Mouse (Mus musculus) liver, embryonic 14.5 days (tissue): ENCODE measurements around the gene Utp14b. TPM values are rescaled to one million over a fixed set of nuclear protein-coding genes. Genes with fewer than 3 reads are reported as not detected.

Source experiments
- ATAC-seq: fragments of 200-750 bp; cut with Nextera tagmentation; 2 replicates; pipeline ENCODE4 v1.8.0; 2017; ENCODE audit warnings: moderate number of reproducible peaks, mild to moderate bottlenecking, moderate library complexity; ENCODE audit not compliant: insufficient read depth
- DNase-seq, 3 experiments: peaks; one replicate each; pipeline ENCODE4 v3.0.0-alpha.2; 2012 to 2013; ENCODE audit warnings: low read depth in 3 of 3, low spot score in 3 of 3
- H3K27ac ChIP-seq: fragments of 300-500 bp; sonication (generic); 2 replicates; pipeline ENCODE4 v1.5.1; 2014; ENCODE audit warnings: moderate library complexity, mild to moderate bottlenecking, control low read depth, inconsistent platforms
- H3K27me3 ChIP-seq: fragments of 300-500 bp; sonication (generic); 2 replicates; pipeline ENCODE4 v1.6.1; 2014; ENCODE audit warnings: mild to moderate bottlenecking, low read length, moderate library complexity; ENCODE audit not compliant: control insufficient read depth, insufficient read depth
- H3K36me3 ChIP-seq: fragments of 300-500 bp; sonication (generic); replicated peaks from 2 replicates; pipeline ENCODE4 v1.6.1; 2014; ENCODE audit warnings: low read depth; ENCODE audit not compliant: control insufficient read depth, insufficient read depth
- H3K4me1 ChIP-seq, 2 experiments: fragments of 200-500 bp in 1 of 2; fragments of 300-500 bp in 1 of 2; sonication (generic) in 1 of 2; replicated peaks; 2 replicates each; pipeline ENCODE4 v1.6.1; 2012 to 2014; ENCODE audit warnings: antibody characterized with exemption in 1 of 2, inconsistent platforms in 1 of 2, low read length in 1 of 2; ENCODE audit not compliant: control insufficient read depth in 2 of 2, insufficient read depth in 2 of 2
- H3K4me2 ChIP-seq: fragments of 300-500 bp; sonication (generic); 2 replicates; pipeline ENCODE4 v1.6.1; 2014; ENCODE audit warnings: low read depth, mild to moderate bottlenecking, control low read depth, moderate library complexity
- H3K4me3 ChIP-seq, 2 experiments: fragments of 200-500 bp in 1 of 2; fragments of 300-500 bp in 1 of 2; sonication (generic) in 1 of 2; 2 replicates each; pipeline ENCODE4 v1.5.1; 2012 to 2014; ENCODE audit warnings: low read depth in 2 of 2, low read length in 2 of 2, mild to moderate bottlenecking in 2 of 2, control low read depth in 1 of 2, inconsistent platforms in 1 of 2, moderate library complexity in 1 of 2; ENCODE audit not compliant: insufficient read depth in 1 of 2
- H3K9ac ChIP-seq: fragments of 300-500 bp; sonication (generic); replicated peaks from 2 replicates; pipeline ENCODE4 v1.6.1; 2014; ENCODE audit warnings: mild to moderate bottlenecking, control low read depth, moderate library complexity
- H3K9me3 ChIP-seq: fragments of 300-500 bp; sonication (generic); 2 replicates; pipeline ENCODE4 v1.6.1; 2016; ENCODE audit warnings: low read length, mixed read lengths; ENCODE audit not compliant: control insufficient read depth
- CTCF ChIP-seq: IDR thresholded peaks from 2 replicates; pipeline ENCODE4 v1.5.1; 2016; ENCODE audit warnings: antibody characterized with exemption, low read depth, control low read depth
- EP300 ChIP-seq: IDR thresholded peaks from 2 replicates; pipeline ENCODE4 v1.6.1; 2016; ENCODE audit warnings: antibody characterized with exemption, low read depth
- WGBS: fragments of 180-500 bp; shearing (Covaris S2); extraction: QIAGEN DNeasy Blood & Tissue Kit; methylation state at CpG from one replicate; pipeline ENCODE4 v1.1.7; 2014; ENCODE audit not compliant: insufficient replicate concordance; 5-methylcytosine and 5-hydroxymethylcytosine counted together
- polyA plus RNA-seq, 2 experiments: library from polyadenylated mRNA; depleted of rRNA in 1 of 2; stranded (reverse) in 1 of 2; unstranded in 1 of 2; fragments of >200 nt; fragmentation: Nextera tagmentation in 1 of 2; extraction: Ambion mirVana in 1 of 2; gene quantifications; 2 replicates each; pipeline versions ENCODE4 v1.2.1 to v1.2.3; 2012 to 2014

Utp14b gene
- polyA plus RNA-seq, 2 experiments = 0.93 to 1.4 TPM

- Histone ChIP-seq H3K9me3 (no peaks in the 10 kb centered on the region), H3K27ac (no peak overlapping the region), H3K36me3 (no peaks in the 10 kb centered on the region; the same call in 1 of the 2 replicates), H3K4me2 (no peak overlapping the region), H3K4me3 (no peak overlapping the region), H3K9ac (no peak overlapping the region), H3K27me3 (no peaks in the 10 kb centered on the region), H3K4me1 (no peaks in the 10 kb centered on the region)
- 79% methylated on average over 10 of the region's 10 CpGs for WGBS
- no peak for TF ChIP-seq CTCF
- no peak for TF ChIP-seq EP300
- no peak for DNase-seq
- no peak for ATAC-seq
These were observed 48.5 kb downstream of the Utp14b start for GRCm38 (mm10) chr1:78706338-78706737.

DNA sequence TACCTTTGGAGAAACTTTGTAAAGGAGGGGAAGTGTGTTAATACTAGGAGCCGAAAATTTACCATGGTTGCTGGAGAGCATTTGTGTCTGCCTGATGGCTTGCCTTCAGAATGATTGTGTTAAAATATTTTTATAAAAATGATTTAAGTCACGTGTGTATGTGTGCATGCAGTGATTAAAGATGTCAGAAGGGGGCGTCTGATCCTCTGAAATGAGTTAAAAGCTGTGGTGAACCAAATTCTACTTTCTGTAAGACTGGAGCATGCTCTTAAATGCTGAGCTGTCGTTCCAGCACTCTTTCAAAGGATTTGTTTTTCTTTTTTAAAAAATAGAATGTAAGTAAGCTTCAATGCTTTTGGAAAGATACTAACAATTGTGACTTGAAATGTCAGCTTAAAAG is 49.4 kb downstream of the Utp14b start:
- Histone ChIP-seq H3K9ac (no peak overlapping the region), H3K27me3 (no peaks in the 10 kb centered on the region), H3K27ac (no peak overlapping the region), H3K4me1 (no peaks in the 10 kb centered on the region), H3K36me3 (no peaks in the 10 kb centered on the region; the same call in 1 of the 2 replicates), H3K9me3 (no peaks in the 10 kb centered on the region), H3K4me3 (no peak overlapping the region), H3K4me2 (no peak overlapping the region)
- DNase-seq = no peak
- no peak for ATAC-seq
- 46% methylated on average over 4 of the region's 4 CpGs for WGBS
- peak; percentile 10; the same call in 1 of the 2 replicates for TF ChIP-seq CTCF
- TF ChIP-seq EP300 = no peak

DNA sequence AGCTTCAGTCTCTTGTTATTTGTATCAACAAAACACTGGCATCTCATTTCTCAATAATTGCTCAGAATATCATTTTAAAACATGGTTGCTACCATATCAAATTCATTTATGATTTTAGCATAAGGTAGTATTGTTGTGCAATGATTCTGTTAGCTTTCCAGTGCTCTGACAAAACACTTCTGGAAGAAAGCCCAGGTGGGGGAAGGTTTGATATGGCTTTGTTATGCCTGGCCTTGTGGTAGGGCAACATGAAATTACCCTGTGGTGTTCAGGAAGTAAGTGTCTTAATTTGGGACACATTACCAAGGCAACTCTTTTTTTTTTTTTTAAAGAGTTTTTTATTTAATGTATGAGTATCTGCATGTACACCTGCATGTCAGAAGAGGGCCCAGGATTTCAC is 52.2 kb downstream of the Utp14b start:
- Histone ChIP-seq H3K9ac (no peak overlapping the region), H3K4me1 (no peaks in the 10 kb centered on the region), H3K4me3 (no peak overlapping the region), H3K27me3 (no peaks in the 10 kb centered on the region), H3K27ac (no peak overlapping the region), H3K4me2 (no peak overlapping the region), H3K9me3 (no peaks in the 10 kb centered on the region), H3K36me3 (no peaks in the 10 kb centered on the region; the same call in 1 of the 2 replicates)
- no peak for TF ChIP-seq EP300
- TF ChIP-seq CTCF = no peak
- DNase-seq (no peak), ATAC-seq (no peak)

- H3K27ac ChIP-seq = no peak overlapping the region
- ATAC-seq (no peak), DNase-seq (no peak)
- no peak overlapping the region for H3K9ac ChIP-seq
- WGBS = 34% methylated on average over 5 of the region's 5 CpGs
- H3K4me1 ChIP-seq = no peaks in the 10 kb centered on the region
- H3K4me3 ChIP-seq = no peak overlapping the region
- H3K4me2 ChIP-seq = no peak overlapping the region
- no peak for TF ChIP-seq CTCF
- TF ChIP-seq EP300 = no peak
- H3K27me3 ChIP-seq = no peaks in the 10 kb centered on the region
- H3K36me3 ChIP-seq = no peaks in the 10 kb centered on the region; the same call in 1 of the 2 replicates
- H3K9me3 ChIP-seq = no peaks in the 10 kb centered on the region
These were observed 52.9 kb downstream of the Utp14b start for GRCm38 (mm10) chr1:78710613-78711329.

Other genes with a start within 250 kb of the Utp14b start
- 33.9 and 38.6 TPM in 2 replicates for gene Farsb, start 169.1 kb upstream of the Utp14b start, polyA plus RNA-seq (2012; rRNA removed)
- 111 TPM in 2 replicates for gene Farsb, start 169.1 kb upstream of the Utp14b start, polyA plus RNA-seq (2014; fragmentation: Nextera tagmentation; extraction: Ambion mirVana)
- 0.08 TPM in 1 of 2 replicates, not detected in the other for gene Mogat1, start 147.0 kb upstream of the Utp14b start, polyA plus RNA-seq (2012; rRNA removed)
- gene Mogat1, start 147.0 kb upstream of the Utp14b start, polyA plus RNA-seq (2014; fragmentation: Nextera tagmentation; extraction: Ambion mirVana) = not detected in 2 replicates
- 0.01 TPM in 2 replicates for gene BC035947, start 145.9 kb upstream of the Utp14b start, polyA plus RNA-seq (2012; rRNA removed)
- not detected in 2 replicates for gene BC035947, start 145.9 kb upstream of the Utp14b start, polyA plus RNA-seq (2014; fragmentation: Nextera tagmentation; extraction: Ambion mirVana)
- gene Acsl3, start 213 bp upstream of the Utp14b start, polyA plus RNA-seq (2012; rRNA removed) = 6.7 and 9.3 TPM in 2 replicates
- 19.7 and 20.1 TPM in 2 replicates for gene Acsl3, start 213 bp upstream of the Utp14b start, polyA plus RNA-seq (2014; fragmentation: Nextera tagmentation; extraction: Ambion mirVana)
- 0.02 and 0.06 TPM in 2 replicates for gene Kcne4, start 158.7 kb downstream of the Utp14b start, polyA plus RNA-seq (2012; rRNA removed)
- gene Kcne4, start 158.7 kb downstream of the Utp14b start, polyA plus RNA-seq (2014; fragmentation: Nextera tagmentation; extraction: Ambion mirVana) = 0.06 and 0.13 TPM in 2 replicates